Mouse (Mus musculus): Measurements from ENCODE around the gene Lmbrd1.

- no peak for TF ChIP-seq CTCF (IDR thresholded peaks at IDR 0.05; ENCODE audit: low read depth)
- no peak for TF ChIP-seq EP300 (IDR thresholded peaks at IDR 0.05; ENCODE audit: low read depth)
Measured at GRCm38 (mm10) chr1:24659914-24660313, 18.5 kb upstream of the Lmbrd1 start.
